Mouse (Mus musculus): ENCODE results near the gene Itk. TPM values are rescaled to one million over a fixed set of nuclear protein-coding genes. Genes with fewer than 3 reads are reported as not detected.
A peak's percentile ranks its signal among the peaks of the same experiment; 100 is the strongest.
"Not testable (repeated sequence)": the region's sequence is repeated elsewhere in the genome, so short reads cannot be mapped to it uniquely, and the experiment has no call there.

The Itk gene
- 0.07 TPM in 1 of 2 replicates, not detected in the other for polyA plus RNA-seq (2014; fragmentation: Nextera tagmentation; extraction: Ambion mirVana)

DNA sequence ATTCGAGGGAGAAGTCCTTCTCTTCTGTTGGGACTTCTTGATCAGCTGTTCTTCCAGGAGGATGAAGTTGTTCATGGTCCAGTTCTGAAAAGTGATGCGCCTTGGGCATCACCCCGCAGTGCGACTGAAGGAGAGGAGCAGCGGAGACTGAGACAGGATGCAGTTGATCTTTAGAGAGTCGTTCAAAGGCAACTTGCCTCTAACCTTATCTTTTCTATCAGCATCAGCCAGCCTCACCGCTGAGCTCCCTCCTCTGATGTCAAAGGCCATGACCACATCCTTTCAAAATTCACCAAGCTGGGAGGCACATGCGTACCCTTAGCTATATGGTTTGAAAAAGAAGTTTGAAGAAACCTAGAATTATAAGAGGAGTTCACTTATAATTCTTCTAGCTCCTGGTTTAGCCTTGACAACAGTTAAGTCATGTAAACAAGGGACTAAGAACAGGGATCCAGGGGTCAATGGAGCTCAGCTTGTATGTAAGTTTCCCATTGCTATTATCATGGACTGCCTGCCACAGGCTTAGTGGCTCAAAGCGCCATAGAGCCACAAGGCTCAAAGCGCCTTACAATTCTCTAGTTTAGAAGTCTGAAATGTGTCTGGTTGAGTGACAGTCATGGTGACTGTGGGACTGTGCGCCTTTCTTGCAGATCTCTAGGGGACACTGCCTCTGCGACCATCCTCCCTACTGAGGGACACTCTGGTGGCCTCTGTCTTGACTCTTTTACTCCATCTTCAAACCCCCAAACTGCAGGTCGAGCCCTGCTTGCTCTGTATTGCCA is at the start of gene Itk:
Gene Itk, minus strand, starts transcription at position 180 of the 782 bp plus-strand sequence.
- DNase-seq (ENCODE audit: low spot score) (no peak), ATAC-seq (no peak)
- Histone ChIP-seq H3K4me1 (ENCODE audit: control insufficient read depth, insufficient read depth, low read length) (no peaks in the 10 kb centered on the region), H3K4me2 (ENCODE audit: low read length) (no peak within 1 kb of the TSS), H3K36me3 (ENCODE audit: control insufficient read depth, insufficient read depth, low read length) (no peaks in the 10 kb centered on the region), H3K9me3 (replicated peaks; ENCODE audit: control insufficient read depth, low read length) (no peaks in the 10 kb centered on the region), H3K4me3 (ENCODE audit: low read depth, low read length) (no peak within 1 kb of the TSS), H3K27ac (ENCODE audit: low read depth, low read length) (no peak within 1 kb of the TSS), H3K27me3 (replicated peaks; ENCODE audit: control insufficient read depth, insufficient read depth, low read length) (no peaks in the 10 kb centered on the region), H3K9ac (ENCODE audit: low read length) (no peak within 1 kb of the TSS)
- 88% methylated on average over 13 of the region's 13 CpGs for WGBS

DNA sequence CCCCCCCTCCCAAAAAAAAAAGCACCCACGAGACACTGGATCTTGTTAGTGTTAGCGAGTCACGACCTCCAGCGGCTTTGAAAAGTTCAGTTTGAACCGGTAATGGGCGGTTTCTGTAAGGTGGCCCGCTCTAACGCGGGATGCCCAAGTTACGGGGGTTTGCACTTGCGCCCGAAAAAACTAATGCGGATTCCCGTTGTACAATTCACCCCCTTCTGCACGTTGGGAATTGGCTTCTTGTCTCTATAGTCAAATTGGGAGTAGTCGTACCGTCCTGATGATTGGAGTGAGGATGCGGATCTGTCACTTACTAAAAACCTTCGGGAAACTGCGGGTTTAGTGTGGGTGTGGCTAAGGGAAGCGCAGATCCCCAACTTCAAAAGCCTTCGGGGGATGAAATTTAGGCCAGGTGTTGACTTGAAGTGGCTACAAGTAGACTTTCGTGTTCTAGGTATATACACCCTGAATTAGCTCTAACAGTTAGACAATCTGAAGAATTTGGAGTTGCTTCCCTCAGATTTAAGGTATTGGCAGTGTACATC is 48.2 kb upstream of the Itk start:
- H3K4me3 ChIP-seq (ENCODE audit: low read depth, low read length): peak overlapping the region; percentile 98
- H3K4me1 ChIP-seq (ENCODE audit: control insufficient read depth, insufficient read depth, low read length): peaks cover 4% of the 10 kb centered on the region; the same call in 1 of the 2 replicates
- peak overlapping the region; percentile 84 for H3K9ac ChIP-seq (ENCODE audit: low read length)
- H3K4me2 ChIP-seq (ENCODE audit: low read length): peak overlapping the region; percentile 82
- H3K36me3 ChIP-seq (ENCODE audit: control insufficient read depth, insufficient read depth, low read length): peaks cover 20% of the 10 kb centered on the region
- no peak overlapping the region for H3K27ac ChIP-seq (ENCODE audit: low read depth, low read length)
- ATAC-seq (no peak; the same call in 1 of the 2 replicates), DNase-seq (ENCODE audit: low spot score) (peak; percentile 42)
- H3K9me3 ChIP-seq (replicated peaks; ENCODE audit: control insufficient read depth, low read length): no peaks in the 10 kb centered on the region
- 2% methylated on average over 23 of the region's 23 CpGs for whole genome bisulfite sequencing
- no peaks in the 10 kb centered on the region for H3K27me3 ChIP-seq (replicated peaks; ENCODE audit: control insufficient read depth, insufficient read depth, low read length)

DNA sequence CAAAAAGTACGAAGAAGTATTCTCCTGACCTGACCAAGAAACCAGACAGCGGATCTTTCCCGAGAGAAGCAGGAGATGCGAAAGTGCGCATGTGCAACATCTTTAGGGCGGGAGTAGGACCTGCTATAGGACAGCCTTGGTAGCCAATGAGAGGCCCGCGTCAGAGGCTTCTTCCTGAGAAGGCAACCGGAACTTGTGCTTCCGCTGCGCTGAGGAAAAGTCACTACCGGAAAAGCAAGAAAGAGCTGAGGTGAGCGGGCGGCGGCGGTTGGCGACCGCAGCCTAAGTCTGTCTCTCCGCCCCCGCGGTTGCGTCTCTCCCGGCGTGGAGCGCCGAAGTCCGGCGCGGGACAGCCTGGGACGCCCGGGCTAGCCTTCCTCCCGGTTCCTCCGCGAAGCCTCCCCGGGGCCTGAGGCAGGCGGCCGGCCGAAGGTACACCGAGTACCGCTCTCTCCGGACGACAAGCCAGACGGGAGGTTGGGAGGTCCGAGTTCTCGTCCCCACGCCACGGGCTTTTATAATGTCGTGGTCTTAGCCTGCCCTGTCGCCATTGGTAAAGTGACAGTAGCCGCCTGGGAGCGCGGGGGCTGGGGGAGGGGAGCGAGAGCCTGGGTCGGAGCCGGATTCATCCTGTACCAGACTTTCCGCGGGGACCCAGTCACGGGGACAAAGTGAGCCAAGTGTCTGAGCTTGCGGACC is 47.6 kb upstream of the Itk start, which contains the start of gene Med7:
Gene Med7, plus strand, starts transcription at position 166 of the 699 bp plus-strand sequence.
- peak; percentile 99 for DNase-seq (ENCODE audit: low spot score)
- H3K4me3 ChIP-seq (ENCODE audit: low read depth, low read length): peak within 1 kb of the TSS; percentile 98
- H3K27me3 ChIP-seq (replicated peaks; ENCODE audit: control insufficient read depth, insufficient read depth, low read length): no peaks in the 10 kb centered on the region
- no peaks in the 10 kb centered on the region for H3K9me3 ChIP-seq (replicated peaks; ENCODE audit: control insufficient read depth, low read length)
- peaks cover 4% of the 10 kb centered on the region; the same call in 1 of the 2 replicates for H3K4me1 ChIP-seq (ENCODE audit: control insufficient read depth, insufficient read depth, low read length)
- WGBS: under 1% methylated on average over 45 of the region's 59 CpGs
- peak within 1 kb of the TSS; percentile 84 for H3K9ac ChIP-seq (ENCODE audit: low read length)
- H3K4me2 ChIP-seq (ENCODE audit: low read length): peak within 1 kb of the TSS; percentile 82
- H3K36me3 ChIP-seq (ENCODE audit: control insufficient read depth, insufficient read depth, low read length): peaks cover 18% of the 10 kb centered on the region
- ATAC-seq: peak; percentile 99
- peak within 1 kb of the TSS; percentile 79 for H3K27ac ChIP-seq (ENCODE audit: low read depth, low read length)

DNA sequence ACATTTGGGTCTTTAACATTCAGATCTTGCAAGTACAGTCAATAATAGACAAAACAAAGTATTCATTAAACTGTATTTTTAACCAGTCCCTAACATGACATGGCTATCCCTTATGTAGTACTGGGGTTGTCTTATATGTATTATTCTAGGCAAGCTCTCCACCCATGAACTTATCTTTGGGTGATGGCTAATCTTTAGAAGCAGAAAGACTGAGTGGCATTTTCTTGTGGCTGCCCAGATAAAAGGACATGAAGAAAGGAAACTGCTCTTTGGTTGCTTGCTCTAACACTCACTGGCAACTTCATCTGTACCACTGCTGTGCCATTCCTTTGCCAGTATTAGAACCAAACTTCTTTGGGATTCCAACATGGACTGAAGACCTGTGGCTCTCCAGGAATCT is 46.0 kb upstream of the Itk start:
- Histone ChIP-seq H3K4me1 (ENCODE audit: control insufficient read depth, insufficient read depth, low read length) (peaks cover 4% of the 10 kb centered on the region; the same call in 1 of the 2 replicates), H3K9me3 (replicated peaks; ENCODE audit: control insufficient read depth, low read length) (no peaks in the 10 kb centered on the region), H3K9ac (ENCODE audit: low read length) (no peak overlapping the region), H3K27ac (ENCODE audit: low read depth, low read length) (no peak overlapping the region), H3K4me3 (ENCODE audit: low read depth, low read length) (no peak overlapping the region), H3K4me2 (ENCODE audit: low read length) (no peak overlapping the region), H3K36me3 (ENCODE audit: control insufficient read depth, insufficient read depth, low read length) (peaks cover 6% of the 10 kb centered on the region), H3K27me3 (replicated peaks; ENCODE audit: control insufficient read depth, insufficient read depth, low read length) (no peaks in the 10 kb centered on the region)
- no peak for DNase-seq (ENCODE audit: low spot score)
- no peak for ATAC-seq

DNA sequence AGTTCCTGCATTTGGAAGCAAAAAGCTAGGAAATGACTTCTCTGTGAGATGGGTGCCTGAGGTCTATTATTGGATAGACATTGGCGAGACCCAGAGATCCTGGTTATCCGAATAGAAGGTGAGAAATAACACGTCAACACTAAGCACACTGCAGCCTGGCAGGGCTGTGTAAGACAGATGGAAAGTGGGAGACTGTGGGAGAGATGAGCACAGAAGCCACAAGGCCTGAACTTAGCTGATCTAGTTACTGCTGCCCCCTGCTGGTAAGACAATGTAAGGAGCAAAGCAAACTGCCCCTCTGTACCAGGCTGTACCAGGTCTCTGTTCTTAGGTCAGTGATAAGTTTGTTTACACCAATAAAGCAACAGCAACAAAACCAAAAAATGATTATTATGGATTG is 41.8 kb upstream of the Itk start:
- DNase-seq (ENCODE audit: low spot score) (peak; percentile 91), ATAC-seq (peak; percentile 93)
- Histone ChIP-seq H3K9me3 (replicated peaks; ENCODE audit: control insufficient read depth, low read length) (no peaks in the 10 kb centered on the region), H3K9ac (ENCODE audit: low read length) (no peak overlapping the region), H3K4me2 (ENCODE audit: low read length) (no peak overlapping the region), H3K36me3 (ENCODE audit: control insufficient read depth, insufficient read depth, low read length) (no peaks in the 10 kb centered on the region), H3K4me1 (ENCODE audit: control insufficient read depth, insufficient read depth, low read length) (no peaks in the 10 kb centered on the region), H3K27me3 (replicated peaks; ENCODE audit: control insufficient read depth, insufficient read depth, low read length) (no peaks in the 10 kb centered on the region), H3K27ac (ENCODE audit: low read depth, low read length) (no peak overlapping the region), H3K4me3 (ENCODE audit: low read depth, low read length) (no peak overlapping the region)
- WGBS: 19% methylated on average over 3 of the region's 3 CpGs

DNA sequence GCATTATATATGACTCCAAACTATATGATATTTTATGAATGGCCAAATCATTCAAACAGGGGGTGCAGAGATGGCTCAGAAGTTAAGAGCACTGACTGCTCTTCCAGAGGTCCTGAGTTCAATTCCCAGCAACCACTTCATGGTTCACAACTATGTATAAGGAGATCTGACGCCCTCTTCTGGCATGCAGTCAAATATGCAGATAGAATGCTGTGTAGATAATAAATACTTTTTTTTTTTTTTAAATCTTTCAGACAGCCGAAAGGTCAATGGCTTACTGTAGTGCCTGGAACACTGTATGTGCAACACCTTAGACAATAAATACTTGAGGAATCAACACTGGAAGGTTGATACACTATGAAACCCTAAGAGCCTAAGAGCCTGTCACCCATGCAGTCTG is 40.8 kb upstream of the Itk start:
- 87% methylated on average over 2 of the region's 2 CpGs for WGBS
- DNase-seq (ENCODE audit: low spot score) (no peak), ATAC-seq (no peak)
- no peaks in the 10 kb centered on the region for H3K9me3 ChIP-seq (replicated peaks; ENCODE audit: control insufficient read depth, low read length)
- H3K36me3 ChIP-seq (ENCODE audit: control insufficient read depth, insufficient read depth, low read length): no peaks in the 10 kb centered on the region
- H3K4me3 ChIP-seq (ENCODE audit: low read depth, low read length): no peak overlapping the region
- H3K4me1 ChIP-seq (ENCODE audit: control insufficient read depth, insufficient read depth, low read length): no peaks in the 10 kb centered on the region
- no peaks in the 10 kb centered on the region for H3K27me3 ChIP-seq (replicated peaks; ENCODE audit: control insufficient read depth, insufficient read depth, low read length)
- H3K4me2 ChIP-seq (ENCODE audit: low read length): no peak overlapping the region
- no peak overlapping the region for H3K27ac ChIP-seq (ENCODE audit: low read depth, low read length)
- H3K9ac ChIP-seq (ENCODE audit: low read length): no peak overlapping the region

DNA sequence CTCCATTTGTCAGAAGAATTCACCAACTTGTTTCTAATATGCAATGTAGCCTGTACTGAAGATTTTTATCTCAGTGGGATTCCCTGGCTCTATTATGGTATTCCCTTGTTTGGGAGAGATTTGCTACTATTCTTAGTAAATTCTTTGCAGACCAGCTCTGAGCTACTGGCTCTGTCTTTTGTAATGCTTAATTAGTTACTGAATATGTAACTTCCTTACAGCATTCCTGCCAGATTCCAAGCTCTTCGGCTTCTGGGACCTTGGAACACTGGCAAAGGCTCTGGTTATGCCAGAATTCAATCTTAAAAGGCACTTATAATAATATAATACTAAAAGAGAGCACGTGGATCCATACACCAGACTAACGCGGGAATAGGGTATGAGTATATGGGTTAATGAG is 38.8 kb upstream of the Itk start:
- not testable (repeated sequence) for H3K27me3 ChIP-seq (replicated peaks; ENCODE audit: control insufficient read depth, insufficient read depth, low read length); DNase-seq (ENCODE audit: low spot score); H3K4me1 ChIP-seq (ENCODE audit: control insufficient read depth, insufficient read depth, low read length); ATAC-seq; H3K27ac ChIP-seq (ENCODE audit: low read depth, low read length); H3K4me3 ChIP-seq (ENCODE audit: low read depth, low read length); H3K4me2 ChIP-seq (ENCODE audit: low read length); H3K9ac ChIP-seq (ENCODE audit: low read length); H3K36me3 ChIP-seq (ENCODE audit: control insufficient read depth, insufficient read depth, low read length); H3K9me3 ChIP-seq (replicated peaks; ENCODE audit: control insufficient read depth, low read length)
- 23% methylated on average over 4 of the region's 4 CpGs for WGBS

DNA sequence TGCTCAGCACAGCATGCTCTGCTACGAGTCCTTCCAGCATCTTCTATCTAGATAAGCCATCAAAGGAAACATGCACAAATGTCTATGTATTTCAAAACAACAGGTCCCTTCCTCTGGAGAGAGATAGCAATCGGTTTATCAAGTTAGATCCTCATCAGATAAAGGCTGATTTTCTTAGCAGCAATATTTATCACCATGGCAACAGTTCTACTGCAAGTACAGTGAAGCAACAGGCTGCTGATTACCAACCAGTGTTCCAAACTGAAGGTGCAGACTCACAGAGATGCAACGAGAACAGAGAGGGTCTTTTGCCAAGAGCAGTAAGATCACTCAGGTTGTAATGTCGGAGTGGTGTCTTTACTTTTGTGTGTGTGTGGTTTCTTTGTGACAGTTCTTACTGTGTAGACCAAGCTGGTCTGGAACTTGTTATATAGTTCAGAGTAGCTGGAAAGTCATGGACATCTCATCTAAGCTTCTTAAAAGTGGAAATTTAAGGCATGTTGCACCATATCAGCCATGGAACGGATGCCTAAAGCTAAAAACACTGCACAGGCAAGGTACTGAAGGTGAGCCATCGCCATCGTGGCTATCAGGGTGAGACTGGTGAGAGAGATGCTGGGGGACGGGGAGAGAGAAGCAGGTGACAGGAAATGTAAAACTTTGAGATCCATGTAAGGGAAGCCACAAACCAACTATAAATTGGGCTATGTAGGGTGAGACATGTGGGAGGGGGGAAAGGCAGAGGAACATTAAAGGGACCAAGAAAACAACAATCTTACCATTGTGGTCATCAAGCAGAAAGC is 32.0 kb upstream of the Itk start:
- WGBS: 82% methylated on average over 8 of the region's 8 CpGs
- Histone ChIP-seq H3K27me3 (replicated peaks; ENCODE audit: control insufficient read depth, insufficient read depth, low read length) (no peaks in the 10 kb centered on the region), H3K27ac (ENCODE audit: low read depth, low read length) (no peak overlapping the region), H3K4me2 (ENCODE audit: low read length) (no peak overlapping the region), H3K4me1 (ENCODE audit: control insufficient read depth, insufficient read depth, low read length) (no peaks in the 10 kb centered on the region), H3K36me3 (ENCODE audit: control insufficient read depth, insufficient read depth, low read length) (no peaks in the 10 kb centered on the region), H3K9ac (ENCODE audit: low read length) (no peak overlapping the region), H3K9me3 (replicated peaks; ENCODE audit: control insufficient read depth, low read length) (no peaks in the 10 kb centered on the region), H3K4me3 (ENCODE audit: low read depth, low read length) (no peak overlapping the region)
- ATAC-seq (no peak), DNase-seq (ENCODE audit: low spot score) (no peak)
